Mouse (Mus musculus) ES-Bruce4 (cell line): ENCODE results near the gene Gm29776. TPM values are rescaled to one million over a fixed set of nuclear protein-coding genes. Genes with fewer than 3 reads are reported as not detected.

ENCODE experiments used
- H3K27ac ChIP-seq: 2 replicates; pipeline ENCODE4 v1.5.1; 2012; ENCODE audit warnings: low read length, inconsistent platforms; ENCODE audit not compliant: insufficient read depth
- H3K27me3 ChIP-seq: 2 replicates; pipeline ENCODE4 v1.6.1; 2012; ENCODE audit warnings: mild to moderate bottlenecking, low read length, inconsistent platforms; ENCODE audit not compliant: control insufficient read depth, poor library complexity, insufficient read depth, severe bottlenecking
- H3K36me3 ChIP-seq: 2 replicates; pipeline ENCODE4 v1.6.1; 2012; ENCODE audit warnings: inconsistent platforms, mild to moderate bottlenecking, low read length, moderate library complexity; ENCODE audit not compliant: control insufficient read depth, poor library complexity, insufficient read depth, severe bottlenecking
- H3K4me1 ChIP-seq: one replicate; pipeline ENCODE4 v1.8.1; 2011; ENCODE audit warnings: low read length; ENCODE audit not compliant: control insufficient read depth, insufficient read depth
- H3K4me3 ChIP-seq: 2 replicates; pipeline ENCODE4 v1.5.1; 2011; ENCODE audit warnings: low read depth, mild to moderate bottlenecking, low read length
- H3K9ac ChIP-seq: 2 replicates; pipeline ENCODE4 v1.6.1; 2012; ENCODE audit warnings: low read depth, mild to moderate bottlenecking, inconsistent platforms; ENCODE audit not compliant: poor library complexity, severe bottlenecking
- H3K9me3 ChIP-seq: replicated peaks from 2 replicates; pipeline ENCODE4 v1.6.1; 2012; ENCODE audit warnings: mild to moderate bottlenecking, low read length, inconsistent platforms; ENCODE audit not compliant: control insufficient read depth, poor library complexity, insufficient read depth, severe bottlenecking
- CTCF ChIP-seq: IDR thresholded peaks from one replicate; pipeline ENCODE4 v1.8.1; 2011; ENCODE audit warnings: low read depth, low read length
- EP300 ChIP-seq: IDR thresholded peaks from 2 replicates; pipeline ENCODE4 v1.6.1; 2011; ENCODE audit warnings: low read depth, low read length; ENCODE audit not compliant: insufficient read depth
- POLR2A ChIP-seq: IDR thresholded peaks from one replicate; pipeline ENCODE4 v1.8.1; 2011; ENCODE audit warnings: low read length; ENCODE audit not compliant: insufficient read depth
- polyA plus RNA-seq: library from polyadenylated mRNA; stranded (reverse); fragments of >200 nt; gene quantifications from 2 replicates; pipeline ENCODE4 v1.2.4, GENCODE M21; 2011; ENCODE audit warnings: low read depth; ENCODE audit not compliant: missing spikeins, insufficient read depth, insufficient read length

Gm29776 gene
- polyA plus RNA-seq, 1 experiment, result 0.42 TPM

DNA sequence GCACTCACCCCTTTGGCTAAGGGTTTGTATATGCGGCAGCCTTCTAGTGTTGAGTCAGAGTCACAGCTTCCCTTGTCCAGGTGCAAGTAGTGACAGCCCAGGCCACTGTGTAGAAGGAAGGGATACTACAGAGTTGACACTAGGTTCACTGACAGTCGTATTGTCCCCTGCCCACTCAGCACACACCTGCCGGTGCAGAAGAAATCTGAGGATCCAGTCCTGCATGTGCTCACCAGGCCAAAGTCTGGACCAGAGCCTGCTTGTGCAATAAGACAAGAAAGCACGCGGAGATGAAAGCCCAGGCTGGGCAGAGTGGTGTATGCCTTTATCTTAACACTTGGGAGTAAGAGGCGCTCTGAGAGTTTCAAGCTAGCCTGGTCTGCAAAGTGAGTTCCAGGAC lies 3.6 kb downstream of the Gm29776 start:
- H3K9me3 ChIP-seq, result no peaks in the 10 kb centered on the region
- peaks cover 5% of the 10 kb centered on the region; the same call in 1 of the 2 replicates for H3K36me3 ChIP-seq
- no peak for TF ChIP-seq POLR2A
- TF ChIP-seq EP300, result no peak
- no peak for TF ChIP-seq CTCF
- H3K4me1 ChIP-seq, result no peaks in the 10 kb centered on the region
- no peak overlapping the region for H3K4me3 ChIP-seq
- no peaks in the 10 kb centered on the region for H3K27me3 ChIP-seq
- no peak overlapping the region for H3K27ac ChIP-seq
- H3K9ac ChIP-seq, result no peak overlapping the region

DNA sequence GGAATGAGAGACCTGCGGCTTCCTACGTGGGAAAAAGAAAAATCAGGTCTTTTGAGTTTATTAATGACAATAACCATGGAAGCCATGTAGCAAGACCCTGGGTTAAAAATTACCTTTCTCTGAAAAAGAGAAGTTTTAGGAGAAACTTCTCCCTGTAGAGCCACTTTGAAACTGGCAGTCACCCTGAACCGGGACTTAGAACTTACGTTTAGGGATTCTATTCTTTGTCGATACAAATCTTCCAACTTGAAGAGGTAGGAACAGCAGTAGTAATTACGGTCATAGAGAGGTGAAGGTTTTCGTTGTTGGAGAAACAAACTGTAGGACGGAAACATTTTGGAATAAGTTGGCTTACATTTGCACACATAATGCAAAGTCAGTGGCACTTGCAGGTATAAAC lies 11.4 kb downstream of the Gm29776 start:
- TF ChIP-seq CTCF, result no peak
- TF ChIP-seq POLR2A, result no peak
- Histone ChIP-seq H3K4me3 (peak overlapping the region; percentile 91), H3K27ac (peak overlapping the region; percentile 83), H3K27me3 (no peaks in the 10 kb centered on the region), H3K9ac (peak overlapping the region; percentile 89), H3K36me3 (peaks cover 25% of the 10 kb centered on the region), H3K9me3 (no peaks in the 10 kb centered on the region), H3K4me1 (no peaks in the 10 kb centered on the region)

DNA sequence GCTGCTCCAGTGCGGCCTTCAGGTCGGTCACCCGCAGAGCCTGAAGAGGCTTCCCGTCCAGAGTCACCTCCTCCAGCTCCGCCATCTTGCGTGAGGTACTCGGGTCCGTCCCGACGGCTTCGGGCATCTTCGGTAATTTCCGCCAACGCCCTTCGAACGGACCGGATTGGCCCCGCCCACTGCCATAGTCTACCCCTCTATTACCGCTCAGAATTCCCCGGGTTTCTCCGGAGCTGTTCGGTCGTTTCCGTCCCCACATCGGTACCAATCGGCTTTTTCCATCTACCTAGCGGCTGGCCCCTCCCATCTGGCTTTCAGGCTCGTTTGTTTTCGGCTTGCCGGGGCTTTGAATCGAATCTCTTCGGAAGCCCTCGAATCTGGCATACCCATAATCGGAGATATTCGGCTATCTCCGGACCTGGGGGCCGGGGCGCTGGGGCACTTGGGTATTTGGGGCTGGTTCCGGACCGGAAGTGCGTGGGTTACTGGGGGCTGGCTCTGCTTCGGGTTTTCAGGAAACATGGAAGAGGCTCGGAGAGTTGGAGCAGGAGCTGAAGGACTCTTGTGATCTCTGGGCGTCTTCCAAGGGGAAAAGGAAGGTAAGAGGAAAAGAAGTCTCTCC lies 12.0 kb downstream of the Gm29776 start, which contains the start of gene Acin1:
Acin1 (minus strand) TSS at position 410 of the 622 bp plus-strand sequence.
- Histone ChIP-seq H3K4me3 (peak within 1 kb of the TSS; percentile 91), H3K9me3 (no peaks in the 10 kb centered on the region), H3K9ac (peak within 1 kb of the TSS; percentile 89), H3K27me3 (no peaks in the 10 kb centered on the region), H3K27ac (peak within 1 kb of the TSS; percentile 88), H3K4me1 (no peaks in the 10 kb centered on the region), H3K36me3 (peaks cover 29% of the 10 kb centered on the region)
- TF ChIP-seq CTCF (no peak), POLR2A (peak; percentile 26)

DNA sequence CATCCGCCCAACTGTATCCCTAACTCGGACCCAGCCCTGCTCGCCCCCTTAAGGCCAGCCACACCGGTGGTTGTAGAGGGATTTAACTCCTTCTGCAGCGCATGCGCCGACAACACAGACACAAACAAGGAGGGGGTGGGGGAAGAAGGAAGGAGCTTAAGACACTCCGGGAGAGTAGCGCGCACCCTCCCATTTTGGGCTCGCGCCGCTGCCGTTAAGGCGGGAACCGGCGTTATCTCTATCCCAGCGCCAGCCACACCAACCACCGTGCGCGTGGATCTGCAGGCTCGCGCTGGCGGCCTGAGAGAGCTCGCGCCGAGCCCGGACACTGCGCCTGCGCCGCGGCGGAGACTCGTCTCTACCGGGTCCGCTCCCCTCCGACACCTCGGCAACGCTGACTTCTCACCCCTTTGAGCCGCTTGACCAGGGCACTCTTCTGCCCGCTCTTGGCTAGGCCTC lies 12.5 kb downstream of the Gm29776 start, which contains the start of gene 1700123O20Rik:
1700123O20Rik (plus strand) TSS at position 154 of the 459 bp plus-strand sequence.
- TF ChIP-seq POLR2A, result peak; percentile 25
- TF ChIP-seq EP300, result no peak
- peak; percentile 15 for TF ChIP-seq CTCF
- H3K27me3 ChIP-seq, result no peaks in the 10 kb centered on the region
- peak within 1 kb of the TSS; percentile 91 for H3K4me3 ChIP-seq
- no peaks in the 10 kb centered on the region for H3K9me3 ChIP-seq
- peak within 1 kb of the TSS; percentile 89 for H3K9ac ChIP-seq
- H3K27ac ChIP-seq, result peak within 1 kb of the TSS; percentile 88
- peaks cover 29% of the 10 kb centered on the region for H3K36me3 ChIP-seq
- no peaks in the 10 kb centered on the region for H3K4me1 ChIP-seq

DNA sequence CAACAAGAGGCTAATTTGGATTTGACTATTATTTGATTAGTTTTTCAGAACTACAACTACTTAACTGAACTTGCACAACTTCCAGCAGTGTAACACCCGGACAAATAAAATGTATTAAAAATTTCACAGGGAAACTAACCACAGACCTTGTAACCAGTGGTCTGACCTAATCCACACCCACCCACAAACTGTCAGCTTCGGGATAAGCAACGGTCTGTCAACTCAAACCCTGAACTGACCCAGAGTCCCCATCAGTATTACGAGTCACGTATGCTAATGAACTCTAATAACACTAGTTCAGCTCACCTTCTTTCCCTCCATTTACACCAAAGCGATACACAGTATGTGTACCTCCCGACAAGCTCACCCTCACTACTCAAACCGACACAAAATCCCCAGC lies 13.2 kb downstream of the Gm29776 start:
- Histone ChIP-seq H3K36me3 (peaks cover 29% of the 10 kb centered on the region), H3K27ac (no peak overlapping the region), H3K9me3 (no peaks in the 10 kb centered on the region), H3K4me1 (no peaks in the 10 kb centered on the region), H3K4me3 (peak overlapping the region; percentile 91), H3K9ac (peak overlapping the region; percentile 89), H3K27me3 (no peaks in the 10 kb centered on the region)
- no peak for TF ChIP-seq POLR2A
- TF ChIP-seq CTCF, result no peak
- TF ChIP-seq EP300, result no peak

DNA sequence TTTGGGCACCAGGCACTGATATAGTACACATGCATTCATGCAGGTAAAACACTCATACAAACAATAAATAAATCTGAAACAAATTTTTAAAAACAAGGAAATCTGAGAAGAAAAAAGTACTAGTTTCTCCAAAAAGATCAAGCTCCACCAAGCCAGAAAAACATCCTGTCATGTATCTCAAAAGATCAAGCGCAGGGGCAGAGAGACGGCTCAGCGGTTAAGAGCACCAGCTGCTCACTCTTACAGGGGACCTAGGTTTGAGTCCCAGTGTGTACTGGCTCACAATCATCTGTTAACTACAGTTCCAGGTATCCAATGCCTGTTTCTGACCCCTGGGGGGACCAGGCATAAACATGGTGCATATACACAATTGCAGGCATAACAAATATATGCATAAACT lies 16.2 kb downstream of the Gm29776 start:
- H3K9me3 ChIP-seq, result no peaks in the 10 kb centered on the region
- TF ChIP-seq CTCF, result no peak
- TF ChIP-seq EP300, result no peak
- no peak for TF ChIP-seq POLR2A
- no peak overlapping the region for H3K4me3 ChIP-seq
- peaks cover 28% of the 10 kb centered on the region for H3K36me3 ChIP-seq
- no peaks in the 10 kb centered on the region for H3K27me3 ChIP-seq
- no peak overlapping the region for H3K9ac ChIP-seq
- H3K27ac ChIP-seq, result no peak overlapping the region
- H3K4me1 ChIP-seq, result no peaks in the 10 kb centered on the region
